Mouse (Mus musculus): ENCODE results near the gene Dnmt3c. TPM values are rescaled to one million over a fixed set of nuclear protein-coding genes. Genes with fewer than 3 reads are reported as not detected.

Dnmt3c gene
- polyA plus RNA-seq, 1 experiment from 2014 or later, result not detected

- H3K9ac ChIP-seq, result 0 out of 2 replicates have a peak overlapping the region, but pooled peaks have one; percentile 21
- peak; percentile 94 for ATAC-seq (replicated peaks; ENCODE audit: low FRiP score)
- H3K4me3 ChIP-seq (replicated peaks), result peak overlapping the region; percentile 43
- H3K9me3 ChIP-seq (replicated peaks), result no peaks in the 10 kb centered on the region
- peaks cover 13% of the 10 kb centered on the region for H3K4me1 ChIP-seq
- no peaks in the 10 kb centered on the region for H3K27me3 ChIP-seq
- 10% methylated on average over 24 of the region's 24 CpGs for WGBS
- peak overlapping the region; percentile 79 for H3K4me2 ChIP-seq
- 0 out of 2 replicates have a peak overlapping the region, but pooled peaks have one; percentile 51 for H3K27ac ChIP-seq
- H3K36me3 ChIP-seq, result peaks cover 4% of the 10 kb centered on the region; the same call in 1 of the 2 replicates
Measured at GRCm38 (mm10) chr2:153778638-153779362, 82.3 kb downstream of the Dnmt3c start.

Other genes with a start within 250 kb of the Dnmt3c start
- gene 4930404H24Rik, start 203.9 kb upstream of the Dnmt3c start, polyA plus RNA-seq (2015; fragmentation: Nextera tagmentation; extraction: Ambion mirVana), result not detected in 2 replicates
- 13.7 and 14.2 TPM in 2 replicates for gene Nol4l, start 166.7 kb upstream of the Dnmt3c start, polyA plus RNA-seq (2015; fragmentation: Nextera tagmentation; extraction: Ambion mirVana)
- 75.2 and 78.8 TPM in 2 replicates for gene Commd7, start 63.9 kb upstream of the Dnmt3c start, polyA plus RNA-seq (2015; fragmentation: Nextera tagmentation; extraction: Ambion mirVana)
- gene Dnmt3b, start 47.2 kb upstream of the Dnmt3c start, polyA plus RNA-seq (2015; fragmentation: Nextera tagmentation; extraction: Ambion mirVana), result 15.7 and 16.5 TPM in 2 replicates
- gene Mapre1, start 44.6 kb downstream of the Dnmt3c start, polyA plus RNA-seq (2015; fragmentation: Nextera tagmentation; extraction: Ambion mirVana), result 234 and 269 TPM in 2 replicates
- gene Efcab8, start 83.3 kb downstream of the Dnmt3c start, polyA plus RNA-seq (2015; fragmentation: Nextera tagmentation; extraction: Ambion mirVana), result not detected in 2 replicates
- not detected in 2 replicates for gene Sun5, start 174.4 kb downstream of the Dnmt3c start, polyA plus RNA-seq (2015; fragmentation: Nextera tagmentation; extraction: Ambion mirVana)
- not detected in 2 replicates for gene Bpifb2, start 178.4 kb downstream of the Dnmt3c start, polyA plus RNA-seq (2015; fragmentation: Nextera tagmentation; extraction: Ambion mirVana)
- gene Bpifb6, start 203.7 kb downstream of the Dnmt3c start, polyA plus RNA-seq (2015; fragmentation: Nextera tagmentation; extraction: Ambion mirVana), result not detected in 2 replicates
- gene Bpifb3, start 221.6 kb downstream of the Dnmt3c start, polyA plus RNA-seq (2015; fragmentation: Nextera tagmentation; extraction: Ambion mirVana), result not detected in 2 replicates
- not detected in 2 replicates for gene Bpifb4, start 241.6 kb downstream of the Dnmt3c start, polyA plus RNA-seq (2015; fragmentation: Nextera tagmentation; extraction: Ambion mirVana)

All from kidney, embryonic 15.5 days (tissue).